Mouse (Mus musculus) kidney, embryonic 14.5 days (tissue): ENCODE data around the gene Rpl10. TPM values are rescaled to one million over a fixed set of nuclear protein-coding genes. Genes with fewer than 3 reads are reported as not detected.
A peak's percentile ranks its signal among the peaks of the same experiment; 100 is the strongest.

ENCODE experiments used
- ATAC-seq: fragments of 200-750 bp; cut with Nextera tagmentation; 2 replicates; pipeline ENCODE4 v1.8.0; 2017; ENCODE audit warnings: moderate number of reproducible peaks, mild to moderate bottlenecking, moderate TSS enrichment, moderate library complexity; ENCODE audit not compliant: low FRiP score, low TSS enrichment
- H3K27ac ChIP-seq: fragments of 300-500 bp; sonication (generic); 2 replicates; pipeline ENCODE4 v1.5.1; 2014; ENCODE audit warnings: low read depth, mild to moderate bottlenecking, low read length, moderate library complexity, mixed read lengths
- H3K27me3 ChIP-seq: fragments of 300-500 bp; sonication (generic); 2 replicates; pipeline ENCODE4 v1.6.1; 2014; ENCODE audit warnings: mild to moderate bottlenecking, low read length; ENCODE audit not compliant: control insufficient read depth, insufficient read depth
- H3K36me3 ChIP-seq: fragments of 300-500 bp; sonication (generic); 2 replicates; pipeline ENCODE4 v1.6.1; 2014; ENCODE audit warnings: low read length, mixed read lengths; ENCODE audit not compliant: control insufficient read depth, insufficient read depth
- H3K4me1 ChIP-seq: fragments of 300-500 bp; sonication (generic); 2 replicates; pipeline ENCODE4 v1.6.1; 2014; ENCODE audit warnings: low read length, mixed read lengths; ENCODE audit not compliant: control insufficient read depth, insufficient read depth
- H3K4me2 ChIP-seq: fragments of 300-500 bp; sonication (generic); replicated peaks from 2 replicates; pipeline ENCODE4 v1.6.1; 2014; ENCODE audit warnings: low read depth, mild to moderate bottlenecking, low read length
- H3K4me3 ChIP-seq: fragments of 300-500 bp; sonication (generic); 2 replicates; pipeline ENCODE4 v1.5.1; 2014; ENCODE audit warnings: mild to moderate bottlenecking, low read length
- H3K9ac ChIP-seq: fragments of 300-500 bp; sonication (generic); 2 replicates; pipeline ENCODE4 v1.6.1; 2014; ENCODE audit warnings: low read depth, mild to moderate bottlenecking, low read length, moderate library complexity
- H3K9me3 ChIP-seq: fragments of 300-500 bp; sonication (generic); 2 replicates; pipeline ENCODE4 v1.6.1; 2016; ENCODE audit warnings: low read length; ENCODE audit not compliant: control insufficient read depth
- WGBS: fragments of 180-500 bp; shearing (Covaris S2); extraction: QIAGEN DNeasy Blood & Tissue Kit; methylation state at CpG from one replicate; pipeline ENCODE4 v1.1.7; 2014; 5-methylcytosine and 5-hydroxymethylcytosine counted together
- microRNA-seq: library from miRNA; unstranded; fragments of <30 nt; microRNA quantifications from one replicate; pipeline ENCODE4, GENCODE M21; 2016
- polyA plus RNA-seq: library from polyadenylated mRNA; unstranded; fragments of >200 nt; fragmentation: Nextera tagmentation; extraction: Ambion mirVana; gene quantifications from 2 replicates; pipeline ENCODE4 v1.2.1, GENCODE M21; 2014

The Rpl10 gene
- polyA plus RNA-seq, 1 experiment from 2014 or later, result 941 TPM

DNA sequence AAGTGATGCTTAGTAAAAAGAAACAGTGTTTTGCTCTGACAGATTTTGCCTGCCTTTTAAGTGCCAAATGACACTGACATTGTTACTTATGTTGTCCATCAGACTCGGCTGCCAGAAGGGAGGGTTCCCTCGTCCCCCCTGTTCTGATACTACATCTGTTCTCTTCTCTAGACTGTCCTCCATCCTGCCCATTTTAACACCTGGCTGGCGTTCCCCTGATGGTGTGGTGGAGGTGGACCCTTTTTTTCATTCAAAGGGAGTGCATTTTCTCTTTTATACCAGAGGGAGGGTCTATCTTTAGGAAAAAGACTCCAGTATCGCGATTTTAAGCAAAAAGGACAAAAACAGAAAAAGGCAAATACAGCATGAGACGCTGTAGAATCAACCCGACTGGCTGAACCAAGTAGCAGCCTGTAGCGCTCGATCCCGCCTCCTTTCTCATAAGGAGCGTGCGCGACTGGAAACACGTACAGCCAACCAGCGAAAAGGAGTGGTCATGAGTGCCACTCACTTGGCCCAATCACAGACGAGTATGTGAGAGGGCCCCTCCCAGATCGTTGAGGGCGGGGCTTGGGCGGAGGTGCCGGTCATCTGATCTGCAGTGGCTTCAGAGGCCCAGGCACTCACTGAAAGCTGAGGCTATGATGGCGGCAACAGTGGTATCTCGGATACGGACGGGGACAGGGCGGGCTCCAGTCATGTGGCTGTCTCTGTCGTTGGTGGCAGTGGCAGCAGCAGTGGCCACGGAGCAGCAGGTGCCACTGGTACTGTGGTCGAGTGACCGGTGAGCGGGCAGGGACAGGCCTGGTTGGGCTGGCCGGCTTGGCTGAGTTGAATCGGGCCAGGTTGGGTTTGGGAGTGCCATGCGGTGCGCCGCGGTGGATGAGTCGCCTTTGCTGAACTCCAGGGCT lies 26.2 kb downstream of the Rpl10 start, which contains the start of gene Atp6ap1:
Gene Atp6ap1 (plus strand): TSS at position 560 of the 911 bp plus-strand sequence.
- no peaks in the 10 kb centered on the region for H3K27me3 ChIP-seq
- H3K36me3 ChIP-seq, result peaks cover 7% of the 10 kb centered on the region; the same call in 1 of the 2 replicates
- WGBS, result 21% methylated on average over 37 of the region's 37 CpGs
- H3K9ac ChIP-seq, result peak within 1 kb of the TSS; percentile 71
- ATAC-seq, result peak; percentile 98
- peak within 1 kb of the TSS; percentile 55 for H3K4me2 ChIP-seq
- no peaks in the 10 kb centered on the region for H3K9me3 ChIP-seq
- peak within 1 kb of the TSS; percentile 60 for H3K4me3 ChIP-seq
- H3K27ac ChIP-seq, result no peak within 1 kb of the TSS
- no peaks in the 10 kb centered on the region for H3K4me1 ChIP-seq

DNA sequence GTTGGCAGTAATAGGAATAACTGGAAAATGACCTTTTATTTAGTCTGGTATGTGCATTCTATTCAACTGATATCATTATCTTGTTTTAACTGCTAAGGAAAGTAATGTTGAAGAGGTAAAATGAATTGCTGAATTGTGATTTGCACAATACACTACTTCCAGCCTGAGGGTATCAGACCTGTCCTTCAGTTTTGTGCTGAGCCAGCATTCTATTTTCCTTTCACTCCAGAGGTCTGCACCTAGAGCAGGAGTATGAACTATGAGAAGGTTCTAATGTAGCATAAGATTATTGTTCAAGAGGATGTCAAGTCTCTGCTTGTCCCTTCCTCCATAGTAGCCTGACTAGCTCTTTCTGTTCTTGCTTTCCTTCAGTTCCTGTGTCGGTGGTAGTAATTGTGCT lies 27.7 kb downstream of the Rpl10 start:
- Histone ChIP-seq H3K36me3 (peaks cover 9% of the 10 kb centered on the region; the same call in 1 of the 2 replicates), H3K27me3 (no peaks in the 10 kb centered on the region), H3K4me3 (no peak overlapping the region), H3K9me3 (no peaks in the 10 kb centered on the region), H3K4me2 (no peak overlapping the region), H3K9ac (no peak overlapping the region), H3K4me1 (no peaks in the 10 kb centered on the region), H3K27ac (no peak overlapping the region)
- WGBS, result 74% methylated on average over 1 of the region's 1 CpGs
- no peak for ATAC-seq

DNA sequence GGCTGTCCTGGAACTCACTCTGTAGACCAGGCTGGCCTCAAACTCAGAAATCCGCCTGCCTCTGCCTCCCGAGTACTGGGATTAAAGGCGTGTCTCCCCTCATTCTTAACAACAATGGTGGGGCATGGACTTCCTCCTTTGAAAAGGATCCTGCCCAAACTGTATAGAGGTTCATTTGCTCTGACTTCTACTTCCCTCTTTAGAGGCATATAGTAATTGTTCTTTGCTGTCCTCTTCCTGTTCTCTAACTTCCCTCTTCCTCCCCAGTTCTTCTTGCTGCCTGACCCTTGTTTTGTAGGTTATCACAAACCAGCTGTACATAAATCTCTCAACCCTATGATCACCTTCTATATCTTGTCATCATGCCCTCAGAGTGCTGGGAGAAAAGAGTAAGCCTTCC lies 29.1 kb downstream of the Rpl10 start:
- no peaks in the 10 kb centered on the region for H3K4me1 ChIP-seq

DNA sequence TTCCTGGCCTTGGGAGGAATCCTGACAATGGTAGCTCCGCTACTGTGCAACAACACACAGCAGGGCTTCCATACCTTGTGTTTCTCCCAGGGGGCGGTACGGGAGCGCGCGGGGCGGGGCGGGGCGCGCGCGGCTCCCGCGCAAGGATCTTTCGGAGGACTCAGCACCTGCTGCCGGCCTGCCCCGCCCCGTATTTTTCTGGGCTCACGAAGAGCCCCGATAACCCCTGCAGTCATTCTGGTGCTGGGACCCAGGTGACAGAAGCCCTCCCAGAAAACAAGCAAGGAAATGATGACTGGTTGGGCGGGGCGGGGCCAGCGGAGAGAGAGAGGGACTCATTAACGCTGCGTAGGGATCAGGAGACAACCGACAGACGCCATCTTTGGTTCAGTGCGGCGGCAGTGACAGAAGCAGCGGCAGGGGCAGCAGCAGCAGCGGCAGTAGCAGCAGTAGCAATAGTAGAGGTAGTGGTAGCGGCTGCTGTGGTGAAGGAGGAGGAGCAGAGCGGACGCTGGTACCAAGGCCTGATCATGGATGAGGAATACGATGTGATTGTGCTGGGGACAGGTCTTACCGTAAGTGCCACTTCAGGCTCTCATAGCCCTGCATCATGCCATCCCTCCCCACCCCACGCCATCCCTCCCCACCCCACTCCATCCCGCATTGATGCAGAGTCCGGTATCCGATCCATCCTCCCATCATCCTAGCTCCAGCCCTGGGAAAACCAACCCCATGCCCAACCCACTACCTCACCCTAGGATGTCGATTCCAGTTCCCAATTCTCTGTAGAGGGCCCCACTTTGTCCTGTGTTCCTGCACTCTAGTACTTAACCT lies 34.5 kb downstream of the Rpl10 start, which contains the start of gene Gdi1:
Gene Gdi1 (plus strand): TSS at position 132 of the 834 bp plus-strand sequence.
- ATAC-seq, result peak; percentile 85
- H3K27ac ChIP-seq, result peak within 1 kb of the TSS; percentile 79
- H3K27me3 ChIP-seq, result no peaks in the 10 kb centered on the region
- no peaks in the 10 kb centered on the region for H3K9me3 ChIP-seq
- peak within 1 kb of the TSS; percentile 68 for H3K9ac ChIP-seq
- H3K36me3 ChIP-seq, result peaks cover 39% of the 10 kb centered on the region
- WGBS, result 25% methylated on average over 41 of the region's 41 CpGs
- H3K4me1 ChIP-seq, result 0 out of 2 replicates have a peak, but pooled peaks cover 3% of the 10 kb centered on the region
- H3K4me2 ChIP-seq, result peak within 1 kb of the TSS; percentile 56
- peak within 1 kb of the TSS; percentile 60 for H3K4me3 ChIP-seq

More for the DNA sequence above, 29.1 kb downstream of the Rpl10 start:
- H3K27ac ChIP-seq, result no peak overlapping the region
- 93% methylated on average over 3 of the region's 3 CpGs for WGBS
- H3K4me3 ChIP-seq, result no peak overlapping the region
- H3K4me2 ChIP-seq, result no peak overlapping the region
- H3K27me3 ChIP-seq, result no peaks in the 10 kb centered on the region
- H3K9me3 ChIP-seq, result no peaks in the 10 kb centered on the region
- no peak overlapping the region for H3K9ac ChIP-seq
- peaks cover 9% of the 10 kb centered on the region; the same call in 1 of the 2 replicates for H3K36me3 ChIP-seq
- no peak for ATAC-seq

DNA sequence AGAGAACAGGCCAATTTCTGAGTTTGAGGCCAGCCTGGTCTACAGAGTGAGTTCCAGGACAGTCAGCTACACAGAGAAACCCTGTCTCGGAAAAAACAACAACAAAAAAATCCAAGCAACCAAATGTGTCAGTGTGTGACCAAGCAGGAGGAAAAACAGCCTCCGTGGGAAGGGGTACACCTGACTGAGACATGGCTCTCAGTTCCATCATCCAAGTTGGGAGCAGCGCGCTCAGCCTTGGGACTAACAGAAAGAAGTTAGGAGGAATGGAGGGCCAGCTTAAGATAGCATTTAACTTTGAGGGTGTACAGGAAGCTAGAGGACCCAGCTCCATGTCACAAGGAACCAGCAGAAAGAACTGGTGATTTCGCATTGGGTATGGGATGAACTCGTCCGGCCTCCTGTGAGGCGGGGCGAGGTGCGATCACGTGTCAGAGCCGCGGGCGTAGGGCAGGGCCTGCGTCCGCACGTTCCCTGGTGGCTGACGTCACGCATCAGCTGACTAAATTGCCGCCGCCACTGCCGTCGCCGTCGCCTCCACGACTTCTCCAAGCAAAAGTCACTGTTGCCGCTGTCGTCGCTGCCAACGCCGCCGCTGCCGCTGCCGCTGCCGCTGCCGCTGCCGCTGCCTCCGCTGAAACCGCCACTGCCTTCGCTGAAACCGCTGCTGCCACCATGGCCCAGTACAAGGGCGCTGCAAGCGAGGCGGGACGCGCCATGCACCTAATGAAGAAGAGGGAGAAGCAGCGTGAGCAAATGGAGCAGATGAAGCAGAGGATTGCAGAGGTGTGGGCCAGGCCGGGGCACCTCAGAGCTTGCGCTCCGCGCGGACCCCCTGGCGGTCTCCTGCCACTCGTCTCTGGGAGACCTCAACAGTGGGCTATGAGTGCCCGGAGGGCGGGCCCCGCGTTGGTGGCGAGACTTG lies 42.2 kb downstream of the Rpl10 start, which contains the start of gene Fam50a:
Gene Fam50a (plus strand): TSS at position 494 of the 925 bp plus-strand sequence.
- Histone ChIP-seq H3K27ac (peak within 1 kb of the TSS; percentile 51; the same call in 1 of the 2 replicates), H3K36me3 (peaks cover 29% of the 10 kb centered on the region), H3K4me1 (no peaks in the 10 kb centered on the region), H3K9ac (peak within 1 kb of the TSS; percentile 79), H3K27me3 (no peaks in the 10 kb centered on the region), H3K9me3 (no peaks in the 10 kb centered on the region), H3K4me2 (peak within 1 kb of the TSS; percentile 63), H3K4me3 (peak within 1 kb of the TSS; percentile 60)
- 30% methylated on average over 53 of the region's 59 CpGs for WGBS
- peak; percentile 96 for ATAC-seq

Small RNAs within 50 kb of the gene (microRNA-seq; reads per million reads assigned to microRNA genes)
- gene Mir7091 (not detected), gene Mir7092 (not detected)

Other genes with a start within 250 kb of the Rpl10 start
- 56.6 and 64.8 TPM in 2 replicates for gene Irak1, start 246.9 kb upstream of the Rpl10 start, polyA plus RNA-seq
- not detected in 2 replicates for gene Opn1mw, start 143.3 kb upstream of the Rpl10 start, polyA plus RNA-seq
- gene Mecp2, start 135.4 kb upstream of the Rpl10 start, polyA plus RNA-seq, result 8.4 and 12.7 TPM in 2 replicates
- gene Tex28, start 103.0 kb upstream of the Rpl10 start, polyA plus RNA-seq, result not detected in 2 replicates
- not detected in 2 replicates for gene Tktl1, start 93.6 kb upstream of the Rpl10 start, polyA plus RNA-seq
- 199 and 315 TPM in 2 replicates for gene Flna, start 21.0 kb upstream of the Rpl10 start, polyA plus RNA-seq
- 28.1 and 81.5 TPM in 2 replicates for gene Emd, start 16.1 kb upstream of the Rpl10 start, polyA plus RNA-seq
- gene Taz, start 11.1 kb downstream of the Rpl10 start, polyA plus RNA-seq, result 58.5 and 64.3 TPM in 2 replicates
- 10.6 and 10.8 TPM in 2 replicates for gene Dnase1l1, start 11.5 kb downstream of the Rpl10 start, polyA plus RNA-seq
- gene Atp6ap1, start 26.3 kb downstream of the Rpl10 start, polyA plus RNA-seq, result 89.5 and 93.6 TPM in 2 replicates
- gene Gdi1, start 34.2 kb downstream of the Rpl10 start, polyA plus RNA-seq, result 90.3 and 143 TPM in 2 replicates
- 46.9 and 52.9 TPM in 2 replicates for gene Fam50a, start 42.2 kb downstream of the Rpl10 start, polyA plus RNA-seq
- 11.1 and 11.7 TPM in 2 replicates for gene Plxna3, start 58.3 kb downstream of the Rpl10 start, polyA plus RNA-seq
- gene Lage3, start 82.8 kb downstream of the Rpl10 start, polyA plus RNA-seq, result 128 and 153 TPM in 2 replicates
- gene Ubl4a, start 102.4 kb downstream of the Rpl10 start, polyA plus RNA-seq, result 56.5 and 74.6 TPM in 2 replicates
- gene Slc10a3, start 102.5 kb downstream of the Rpl10 start, polyA plus RNA-seq, result 16.2 and 23.5 TPM in 2 replicates
- gene Fam3a, start 122.5 kb downstream of the Rpl10 start, polyA plus RNA-seq, result 29.4 and 36.3 TPM in 2 replicates
- gene Ikbkg, start 122.5 kb downstream of the Rpl10 start, polyA plus RNA-seq, result 12.7 and 22.0 TPM in 2 replicates
- 41.4 and 49.6 TPM in 2 replicates for gene G6pdx, start 158.4 kb downstream of the Rpl10 start, polyA plus RNA-seq
- gene Gm6880, start 210.6 kb downstream of the Rpl10 start, polyA plus RNA-seq, result not detected in 2 replicates